Mouse (Mus musculus) intestine, embryonic 14.5 days (tissue): ENCODE measurements around the gene Otud7a. TPM values are rescaled to one million over a fixed set of nuclear protein-coding genes. Genes with fewer than 3 reads are reported as not detected.

Source experiments
- ATAC-seq: fragments of 200-750 bp; cut with Nextera tagmentation; replicated peaks from 2 replicates; pipeline ENCODE4 v1.8.0; 2017; ENCODE audit warnings: low read depth, moderate number of reproducible peaks, moderate TSS enrichment, moderate library complexity; ENCODE audit not compliant: low FRiP score, low TSS enrichment
- DNase-seq: peaks from one replicate; pipeline ENCODE4 v3.0.0-alpha.2; 2018; ENCODE audit warnings: low spot score
- H3K27ac ChIP-seq: fragments of 300-500 bp; sonication (generic); 2 replicates; pipeline ENCODE4 v1.5.1; 2014; ENCODE audit warnings: low read depth, mild to moderate bottlenecking, control low read depth
- H3K27me3 ChIP-seq: fragments of 300-500 bp; sonication (generic); replicated peaks from 2 replicates; pipeline ENCODE4 v1.6.1; 2014; ENCODE audit warnings: low read length, control low read depth; ENCODE audit not compliant: control insufficient read depth, insufficient read depth
- H3K36me3 ChIP-seq: fragments of 300-500 bp; sonication (generic); 2 replicates; pipeline ENCODE4 v1.6.1; 2014; ENCODE audit warnings: low read length, control low read depth; ENCODE audit not compliant: control insufficient read depth, insufficient read depth
- H3K4me1 ChIP-seq: fragments of 300-500 bp; sonication (generic); replicated peaks from 2 replicates; pipeline ENCODE4 v1.6.1; 2014; ENCODE audit warnings: low read length, control low read depth, mixed read lengths; ENCODE audit not compliant: control insufficient read depth, insufficient read depth
- H3K4me2 ChIP-seq: fragments of 300-500 bp; sonication (generic); 2 replicates; pipeline ENCODE4 v1.6.1; 2014; ENCODE audit warnings: low read length
- H3K4me3 ChIP-seq: fragments of 300-500 bp; sonication (generic); 2 replicates; pipeline ENCODE4 v1.5.1; 2014; ENCODE audit warnings: low read depth, low read length, control low read depth, mixed read lengths
- H3K9ac ChIP-seq: fragments of 300-500 bp; sonication (generic); 2 replicates; pipeline ENCODE4 v1.6.1; 2014; ENCODE audit warnings: mild to moderate bottlenecking, low read length
- H3K9me3 ChIP-seq: fragments of 300-500 bp; sonication (generic); 2 replicates; pipeline ENCODE4 v1.6.1; 2016; ENCODE audit warnings: low read length, control low read depth; ENCODE audit not compliant: control insufficient read depth
- WGBS: fragments of 180-500 bp; shearing (Covaris S2); extraction: QIAGEN DNeasy Blood & Tissue Kit; methylation state at CpG from one replicate; pipeline ENCODE4 v1.1.7; 2014; 5-methylcytosine and 5-hydroxymethylcytosine counted together
- polyA plus RNA-seq: library from polyadenylated mRNA; unstranded; fragments of >200 nt; fragmentation: Nextera tagmentation; extraction: Ambion mirVana; gene quantifications from 2 replicates; pipeline ENCODE4 v1.2.1, GENCODE M21; 2014

The Otud7a gene
- polyA plus RNA-seq, 1 experiment from 2014 or later: 1.5 TPM

DNA sequence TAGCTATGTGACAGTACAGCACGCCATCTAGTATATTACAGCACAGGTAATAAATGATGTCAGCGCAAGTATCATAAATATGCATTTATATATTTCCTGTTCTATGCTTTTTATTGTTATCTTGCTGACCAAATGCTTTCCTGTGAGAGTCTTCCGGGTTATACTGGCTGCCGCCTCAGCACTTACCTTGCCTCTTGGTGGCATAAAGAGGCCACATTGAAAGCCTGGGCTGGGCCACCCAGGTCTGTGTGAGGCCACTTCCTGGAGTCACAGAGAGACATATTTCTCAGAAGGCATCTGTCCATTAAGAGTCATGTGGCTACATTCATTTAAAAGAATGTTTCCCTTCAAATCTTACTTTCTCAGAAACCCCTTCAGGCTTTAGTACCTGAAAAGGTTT is 242.5 kb downstream of the Otud7a start:
- no peak for ATAC-seq
- no peaks in the 10 kb centered on the region for H3K36me3 ChIP-seq
- DNase-seq: no peak
- H3K4me2 ChIP-seq: no peak overlapping the region
- H3K4me3 ChIP-seq: no peak overlapping the region
- H3K27me3 ChIP-seq: no peaks in the 10 kb centered on the region
- H3K9ac ChIP-seq: no peak overlapping the region
- no peak overlapping the region for H3K27ac ChIP-seq
- 72% methylated on average over 4 of the region's 4 CpGs for WGBS
- no peaks in the 10 kb centered on the region for H3K9me3 ChIP-seq
- H3K4me1 ChIP-seq: no peaks in the 10 kb centered on the region

DNA sequence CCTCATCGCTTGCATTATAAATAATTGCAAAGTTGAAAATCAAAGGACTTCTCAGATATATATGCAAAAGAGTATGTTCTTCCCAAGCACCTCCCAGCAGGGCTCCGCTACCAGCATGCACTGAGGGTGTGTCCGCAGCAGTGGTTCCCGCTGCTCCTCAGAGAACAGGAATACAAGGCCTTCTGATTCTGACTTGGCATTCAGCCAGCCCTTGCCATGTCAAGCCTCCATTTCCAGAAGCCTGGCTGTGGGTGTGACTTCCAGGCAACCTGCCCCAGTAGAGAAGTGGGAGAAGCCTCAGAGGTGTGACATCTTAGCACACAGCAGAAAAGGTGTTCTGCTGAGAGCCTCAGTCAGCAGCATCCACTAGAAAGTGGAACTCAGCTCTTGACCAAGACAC is 253.4 kb downstream of the Otud7a start:
- ATAC-seq (no peak), DNase-seq (no peak)
- no peak overlapping the region for H3K9ac ChIP-seq
- H3K4me3 ChIP-seq: no peak overlapping the region
- no peaks in the 10 kb centered on the region for H3K27me3 ChIP-seq
- H3K4me1 ChIP-seq: no peaks in the 10 kb centered on the region
- H3K36me3 ChIP-seq: no peaks in the 10 kb centered on the region
- H3K9me3 ChIP-seq: no peaks in the 10 kb centered on the region
- H3K27ac ChIP-seq: no peak overlapping the region
- WGBS: 81% methylated on average over 4 of the region's 4 CpGs
- H3K4me2 ChIP-seq: no peak overlapping the region

DNA sequence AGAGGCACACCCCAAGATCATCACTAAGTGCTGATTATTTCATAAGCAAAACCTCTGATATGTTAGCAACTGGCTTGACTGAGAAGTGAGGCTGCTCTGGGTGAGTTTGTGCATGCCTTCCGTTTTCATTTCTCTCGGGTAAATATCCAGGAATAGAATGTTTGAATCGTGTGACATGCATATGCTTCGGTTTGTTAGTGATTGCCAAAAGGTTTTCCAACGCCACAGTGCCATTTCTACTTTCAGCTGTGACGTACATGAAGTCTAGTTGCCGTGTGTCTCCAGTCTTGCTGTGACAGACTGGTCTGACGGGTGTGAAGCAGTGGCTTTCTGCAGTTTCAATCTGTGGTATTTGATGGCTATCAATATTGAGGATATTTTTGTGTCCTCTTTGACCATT is 273.4 kb downstream of the Otud7a start:
- H3K27me3 ChIP-seq: no peaks in the 10 kb centered on the region

DNA sequence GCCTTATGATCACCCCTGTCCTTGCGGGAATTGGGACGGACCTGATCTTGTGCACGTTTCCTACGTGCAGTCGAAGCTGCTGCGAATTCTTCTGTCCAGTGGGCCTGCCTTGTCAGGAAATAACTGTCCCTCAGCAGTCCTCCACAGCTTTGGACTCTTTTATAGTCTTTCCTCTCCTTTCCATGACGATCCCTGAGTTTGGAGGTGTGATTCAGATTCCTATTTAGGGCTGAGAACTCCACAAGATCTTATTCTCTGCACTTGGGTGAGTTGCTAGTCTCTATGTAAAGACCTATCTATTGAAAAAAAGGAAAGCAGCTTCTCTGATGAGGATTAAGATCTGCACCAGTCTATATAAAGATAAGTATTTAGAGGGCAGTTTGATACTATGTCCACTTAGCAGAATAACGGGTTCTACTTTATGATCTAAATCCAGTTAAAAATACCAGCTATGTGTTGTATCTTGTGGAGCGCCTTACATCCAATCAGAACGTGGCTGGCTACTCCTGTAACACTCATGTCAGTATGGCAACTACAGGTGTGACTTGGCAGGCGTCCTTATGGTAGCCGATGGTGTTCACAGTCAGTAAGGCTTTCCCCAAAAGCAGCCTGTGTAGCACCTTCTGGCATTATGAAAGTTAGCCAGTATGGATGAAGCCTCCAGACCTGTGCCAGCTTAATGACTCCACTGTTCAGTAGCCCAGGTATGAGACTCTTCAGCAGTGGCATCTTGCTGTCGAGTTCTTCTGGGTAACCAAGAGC is 274.8 kb downstream of the Otud7a start:
- 82% methylated on average over 13 of the region's 13 CpGs for WGBS
- H3K9me3 ChIP-seq: no peaks in the 10 kb centered on the region
- no peak overlapping the region for H3K27ac ChIP-seq
- ATAC-seq (no peak), DNase-seq (no peak)
- no peaks in the 10 kb centered on the region for H3K27me3 ChIP-seq
- no peaks in the 10 kb centered on the region for H3K4me1 ChIP-seq
- H3K36me3 ChIP-seq: no peaks in the 10 kb centered on the region
- no peak overlapping the region for H3K4me2 ChIP-seq
- no peak overlapping the region for H3K4me3 ChIP-seq
- no peak overlapping the region for H3K9ac ChIP-seq

More for the DNA sequence above, 273.4 kb downstream of the Otud7a start:
- H3K9me3 ChIP-seq: no peaks in the 10 kb centered on the region
- no peak overlapping the region for H3K4me2 ChIP-seq
- WGBS: 86% methylated on average over 8 of the region's 8 CpGs
- no peaks in the 10 kb centered on the region for H3K36me3 ChIP-seq
- H3K4me3 ChIP-seq: no peak overlapping the region
- no peaks in the 10 kb centered on the region for H3K4me1 ChIP-seq
- H3K27ac ChIP-seq: no peak overlapping the region
- no peak for ATAC-seq
- DNase-seq: no peak
- H3K9ac ChIP-seq: no peak overlapping the region

DNA sequence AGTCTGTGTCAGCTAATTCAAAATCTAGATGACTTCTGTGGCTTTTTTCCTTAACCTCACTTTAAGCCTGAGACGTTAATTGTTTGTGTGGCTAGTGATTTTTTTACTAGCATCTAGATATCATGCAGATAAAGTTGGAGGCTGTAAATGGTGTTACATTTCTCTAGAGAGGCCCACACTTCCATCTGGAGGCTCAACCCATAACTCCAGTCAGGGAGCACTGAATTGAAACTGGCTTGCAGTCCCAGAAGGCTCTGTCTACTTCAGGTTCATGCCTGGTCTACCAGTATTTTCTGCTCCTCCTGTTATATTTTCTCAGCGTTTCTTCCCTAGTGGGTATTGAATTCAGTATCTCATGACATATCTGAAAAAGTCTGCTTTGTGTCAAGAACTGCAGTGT is 276.1 kb downstream of the Otud7a start:
- Histone ChIP-seq H3K36me3 (no peaks in the 10 kb centered on the region), H3K27ac (no peak overlapping the region), H3K9me3 (no peaks in the 10 kb centered on the region), H3K4me2 (no peak overlapping the region), H3K27me3 (no peaks in the 10 kb centered on the region), H3K9ac (no peak overlapping the region), H3K4me1 (no peaks in the 10 kb centered on the region), H3K4me3 (no peak overlapping the region)
- ATAC-seq: no peak
- WGBS: 38% methylated on average over 2 of the region's 2 CpGs
- DNase-seq: no peak

DNA sequence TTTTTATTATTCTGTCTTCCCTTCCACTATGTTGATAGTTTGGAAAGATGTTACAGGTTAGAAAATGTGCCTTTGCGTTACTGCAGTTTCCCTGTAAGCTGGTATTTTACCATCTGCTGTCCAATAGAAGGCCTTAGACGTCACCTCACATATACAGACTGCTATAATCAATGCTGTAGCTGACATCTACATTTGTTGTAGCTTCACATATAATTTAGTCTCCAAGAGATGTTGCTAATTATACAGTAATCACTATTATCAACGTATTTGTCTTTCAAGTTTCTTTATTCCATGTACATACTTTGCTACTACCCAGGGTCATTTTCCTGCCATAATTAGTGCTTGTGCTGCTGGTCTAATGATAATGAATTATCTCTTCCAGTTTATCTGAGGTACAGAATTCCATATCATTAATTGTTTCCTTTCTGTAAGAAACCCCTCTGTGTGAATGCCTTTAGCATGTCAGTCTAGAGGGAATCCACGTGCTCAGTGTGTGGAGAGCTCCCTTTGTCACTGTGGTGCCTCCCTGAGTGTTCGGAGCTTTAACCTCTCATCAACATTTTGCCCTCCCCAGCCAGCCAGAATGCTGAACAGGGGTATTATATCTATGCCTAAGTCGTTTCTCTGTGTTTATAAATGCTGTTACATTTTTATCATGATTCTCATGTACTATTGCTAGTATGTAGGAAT is 280.6 kb downstream of the Otud7a start:
- H3K27ac ChIP-seq: no peak overlapping the region
- no peaks in the 10 kb centered on the region for H3K9me3 ChIP-seq
- no peak overlapping the region for H3K4me3 ChIP-seq
- no peaks in the 10 kb centered on the region for H3K36me3 ChIP-seq
- H3K4me1 ChIP-seq: no peaks in the 10 kb centered on the region
- WGBS: 63% methylated on average over 6 of the region's 6 CpGs
- H3K4me2 ChIP-seq: no peak overlapping the region
- H3K9ac ChIP-seq: no peak overlapping the region
- DNase-seq: no peak
- no peaks in the 10 kb centered on the region for H3K27me3 ChIP-seq
- ATAC-seq: no peak

DNA sequence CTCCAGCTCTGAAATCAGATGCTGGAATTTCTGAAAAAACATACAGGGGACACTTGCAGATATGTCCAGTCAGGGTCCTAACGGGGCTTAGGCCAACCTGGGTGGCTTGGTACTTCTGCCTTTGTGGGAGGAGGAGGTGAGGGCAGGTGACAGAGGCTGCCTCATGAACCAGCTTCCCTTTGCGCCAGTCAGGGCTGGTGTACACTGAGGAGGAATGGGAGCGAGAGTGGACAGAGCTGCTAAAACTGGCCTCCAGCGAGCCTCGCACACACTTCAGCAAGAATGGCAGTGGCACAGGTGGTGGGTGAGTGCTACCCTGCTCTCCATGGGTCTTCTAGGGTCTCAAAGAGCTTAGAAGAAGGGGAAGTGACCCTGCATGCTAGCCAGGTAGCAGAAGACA is 285.1 kb downstream of the Otud7a start:
- WGBS: 89% methylated on average over 5 of the region's 5 CpGs
- no peaks in the 10 kb centered on the region for H3K4me1 ChIP-seq
- no peaks in the 10 kb centered on the region for H3K36me3 ChIP-seq
- no peak overlapping the region for H3K27ac ChIP-seq
- ATAC-seq (no peak), DNase-seq (no peak)
- no peaks in the 10 kb centered on the region for H3K27me3 ChIP-seq
- no peak overlapping the region for H3K9ac ChIP-seq
- H3K4me2 ChIP-seq: no peak overlapping the region
- no peaks in the 10 kb centered on the region for H3K9me3 ChIP-seq
- H3K4me3 ChIP-seq: no peak overlapping the region

DNA sequence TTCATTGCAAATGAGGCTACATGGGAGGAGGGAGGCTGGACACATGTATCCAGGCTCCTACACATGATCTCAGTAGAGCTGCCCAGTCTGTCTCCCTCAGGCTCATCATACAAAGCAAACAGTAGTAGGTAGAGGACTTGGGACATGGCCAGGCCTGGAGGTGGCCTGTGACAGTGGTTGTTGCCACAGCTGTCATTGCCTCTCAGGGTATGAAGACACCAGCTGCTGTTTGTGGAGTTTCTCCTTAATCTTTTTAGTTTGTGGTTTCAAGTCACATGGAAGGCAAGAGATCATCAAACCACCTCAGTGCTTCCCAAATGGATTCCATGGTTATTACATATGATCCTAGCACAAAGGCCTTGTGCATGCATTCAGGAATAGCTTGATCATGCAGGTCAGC is 285.5 kb downstream of the Otud7a start:
- DNase-seq (no peak), ATAC-seq (no peak)
- Histone ChIP-seq H3K4me2 (no peak overlapping the region), H3K4me3 (no peak overlapping the region), H3K9me3 (no peaks in the 10 kb centered on the region), H3K27me3 (no peaks in the 10 kb centered on the region), H3K36me3 (no peaks in the 10 kb centered on the region), H3K27ac (no peak overlapping the region), H3K9ac (no peak overlapping the region), H3K4me1 (no peaks in the 10 kb centered on the region)

DNA sequence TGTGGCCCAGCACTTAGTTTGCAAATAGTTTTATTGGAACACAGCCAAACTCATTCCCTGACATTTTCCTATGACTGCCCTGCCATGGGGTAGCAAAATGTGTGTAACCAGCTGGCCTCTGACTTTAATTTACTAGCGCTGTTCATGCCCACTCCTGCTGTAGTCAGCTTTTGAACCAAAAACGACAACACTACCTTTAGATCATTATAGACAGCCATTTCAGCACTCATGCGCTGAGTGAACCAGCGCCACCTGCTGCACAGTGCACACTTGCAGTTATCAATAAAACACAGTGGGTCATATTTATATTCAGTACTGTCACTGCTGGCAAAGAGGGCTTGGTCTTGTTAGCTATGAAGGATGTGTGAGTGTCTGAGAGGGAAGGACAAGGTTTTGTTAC is 293.2 kb downstream of the Otud7a start:
- Histone ChIP-seq H3K9ac (no peak overlapping the region), H3K4me2 (no peak overlapping the region), H3K27me3 (no peaks in the 10 kb centered on the region), H3K36me3 (no peaks in the 10 kb centered on the region), H3K4me1 (no peaks in the 10 kb centered on the region), H3K27ac (no peak overlapping the region), H3K4me3 (no peak overlapping the region), H3K9me3 (no peaks in the 10 kb centered on the region)
- WGBS: 53% methylated on average over 4 of the region's 4 CpGs
- ATAC-seq (no peak), DNase-seq (no peak)
